Comparison of ENCODE assay signal across 12 mouse cellular contexts in the genomic region with DNA sequence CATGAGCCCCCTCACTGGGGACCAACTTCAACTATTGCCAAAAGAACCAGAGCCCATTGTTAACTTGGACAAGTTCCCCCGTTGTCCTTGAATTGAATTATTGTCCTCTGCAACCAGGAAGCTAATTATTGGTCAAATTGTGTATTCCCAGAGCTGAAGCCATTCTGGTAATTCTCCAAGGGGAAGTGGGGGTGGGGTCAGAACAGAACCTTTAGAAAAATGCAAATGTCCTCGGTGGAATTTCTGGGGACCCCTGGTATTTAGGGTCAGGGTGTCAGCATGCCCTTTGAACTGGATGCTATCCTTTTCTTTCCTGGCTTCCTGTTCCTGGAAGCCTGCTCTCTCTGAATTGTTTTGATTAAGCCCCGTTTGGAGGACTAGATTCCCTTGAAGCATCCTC.
"Had no signal": no experiment of that assay in that cellular context is flagged by ENCODE, and none has a peak within 500 bp of the region (broad histone marks: within the 10 kb centered on the region; RNA-seq: fewer than 3 reads in every experiment).

No protein-coding gene starts in this region.

- H3K9me3 ChIP-seq: limb, embryonic 15.5 days; liver, embryonic 12.5 days; lung, embryonic 15.5 days; midbrain, embryonic 12.5 days; neural tube, embryonic 13.5 days had no signal

- H3K27me3 ChIP-seq: liver, embryonic 12.5 days; lung, embryonic 15.5 days; midbrain, embryonic 12.5 days; neural tube, embryonic 13.5 days had no signal

- DNase-seq: layer of hippocampus, adult 9-11 months; layer of hippocampus, postnatal 36 days; lung, postnatal 14 days; right cerebral cortex, postnatal 25 days; thymus, postnatal 4 days had no signal

- H3K4me1 ChIP-seq: liver, embryonic 12.5 days; lung, embryonic 15.5 days had no signal

- ATAC-seq: liver, embryonic 12.5 days; midbrain, embryonic 16.5 days had no signal

- H3K9ac ChIP-seq: limb, embryonic 15.5 days; liver, embryonic 12.5 days; lung, embryonic 15.5 days; midbrain, embryonic 12.5 days; neural tube, embryonic 13.5 days had no signal

- H3K4me2 ChIP-seq: limb, embryonic 15.5 days; liver, embryonic 12.5 days; lung, embryonic 15.5 days; midbrain, embryonic 12.5 days; neural tube, embryonic 13.5 days had no signal

- H3K4me3 ChIP-seq: limb, embryonic 15.5 days; liver, embryonic 12.5 days; lung, embryonic 15.5 days; midbrain, embryonic 12.5 days; neural tube, embryonic 13.5 days had no signal

- H3K36me3 ChIP-seq: limb, embryonic 15.5 days; liver, embryonic 12.5 days; lung, embryonic 15.5 days; midbrain, embryonic 12.5 days; neural tube, embryonic 13.5 days had no signal

- H3K27ac ChIP-seq: limb, embryonic 15.5 days; liver, embryonic 12.5 days; lung, embryonic 15.5 days; midbrain, embryonic 12.5 days; neural tube, embryonic 13.5 days; stomach, postnatal 0 days had no signal
